Mouse (Mus musculus) heart, adult 2 months (tissue): ENCODE results near the gene Tecta. TPM values are rescaled to one million over a fixed set of nuclear protein-coding genes. Genes with fewer than 3 reads are reported as not detected.

Source experiments
- DNase-seq, 2 experiments: peaks; one replicate each; pipeline ENCODE4 v3.0.0; 2021
- H3K27ac ChIP-seq: fragments of 200-600 bp; 2 replicates; pipeline ENCODE4 v1.8.1; 2022
- H3K27me3 ChIP-seq: fragments of 200-500 bp; 2 replicates; pipeline ENCODE4 v1.6.1; 2012; ENCODE audit warnings: mild to moderate bottlenecking, low read length, inconsistent platforms, mixed read lengths; ENCODE audit not compliant: control insufficient read depth, insufficient read depth
- H3K36me3 ChIP-seq: fragments of 200-500 bp; 2 replicates; pipeline ENCODE4 v1.6.1; 2012; ENCODE audit warnings: low read length, inconsistent platforms; ENCODE audit not compliant: control insufficient read depth, insufficient read depth
- H3K4me1 ChIP-seq: fragments of 200-500 bp; 2 replicates; pipeline ENCODE4 v1.6.1; 2011; ENCODE audit warnings: low read length; ENCODE audit not compliant: control insufficient read depth, insufficient read depth
- H3K4me3 ChIP-seq: fragments of 200-600 bp; 2 replicates; pipeline ENCODE4 v1.8.1; 2022
- H3K79me2 ChIP-seq: fragments of 200-500 bp; replicated peaks from 2 replicates; pipeline ENCODE4 v1.6.1; 2012; ENCODE audit warnings: mild to moderate bottlenecking, inconsistent platforms, low read length, moderate library complexity, mixed read lengths; ENCODE audit not compliant: control insufficient read depth, insufficient read depth
- H3K9ac ChIP-seq: fragments of 200-500 bp; 2 replicates; pipeline ENCODE4 v1.6.1; 2012; ENCODE audit warnings: low read depth, mild to moderate bottlenecking, control low read depth, inconsistent platforms, low read length, mixed read lengths
- CTCF ChIP-seq: fragments of 200-600 bp; IDR thresholded peaks from 2 replicates; pipeline ENCODE4 v1.8.1; 2022; ENCODE audit warnings: antibody characterized with exemption, mild to moderate bottlenecking, moderate library complexity
- EP300 ChIP-seq: fragments of 200-500 bp; IDR thresholded peaks from 2 replicates; pipeline ENCODE4 v1.6.1; 2011; ENCODE audit warnings: low read depth, low read length, control low read depth; ENCODE audit not compliant: insufficient read depth
- POLR2A ChIP-seq: fragments of 200-500 bp; IDR thresholded peaks from 2 replicates; pipeline ENCODE4 v1.6.1; 2011; ENCODE audit warnings: mild to moderate bottlenecking, low read depth, low read length, control low read depth; ENCODE audit not compliant: insufficient read depth
- WGBS: fragments of 180-500 bp; shearing (Covaris S2); methylation state at CpG from one replicate; pipeline ENCODE4 v1.1.7; 2018; 5-methylcytosine and 5-hydroxymethylcytosine counted together
- intact Hi-C: fragments of 180-260 bp; cut with DNase I; formaldehyde crosslinking; loops from one replicate; pipeline ENCODE4 v1.15.1; 2025
- polyA plus RNA-seq: library from polyadenylated mRNA; depleted of rRNA; stranded (reverse); fragments of >200 nt; gene quantifications from 2 replicates; pipeline ENCODE4 v1.2.3, GENCODE M21; 2012
- total RNA-seq, 2 experiments: library from RNA; stranded (reverse); gene quantifications; 2 replicates each; pipeline ENCODE4 v1.2.3; 2021

Gene Tecta
- total and polyA plus RNA-seq, 3 experiments = 0.02 to 0.05 (median 0.02) TPM

GRCm38 (mm10) chr9:42357585-42357984 lies 42.1 kb downstream of the Tecta start:
- Histone ChIP-seq H3K36me3 (no peaks in the 10 kb centered on the region), H3K79me2 (no peaks in the 10 kb centered on the region), H3K4me1 (no peaks in the 10 kb centered on the region), H3K27ac (no peak overlapping the region), H3K27me3 (no peaks in the 10 kb centered on the region), H3K4me3 (no peak overlapping the region), H3K9ac (no peak overlapping the region)
- no peak for DNase-seq
- WGBS = 91% methylated on average over 4 of the region's 4 CpGs
- intact Hi-C loops = no loop called here
- no peak for TF ChIP-seq CTCF
- no peak for TF ChIP-seq POLR2A
- TF ChIP-seq EP300 = no peak

GRCm38 (mm10) chr9:42354871-42355270 lies 44.9 kb downstream of the Tecta start:
- no peaks in the 10 kb centered on the region for H3K79me2 ChIP-seq
- DNase-seq = no peak
- no peak for TF ChIP-seq POLR2A
- no peak for TF ChIP-seq CTCF
- no peak for TF ChIP-seq EP300
- no peaks in the 10 kb centered on the region for H3K36me3 ChIP-seq
- no peak overlapping the region for H3K9ac ChIP-seq
- no peaks in the 10 kb centered on the region for H3K27me3 ChIP-seq
- intact Hi-C loops = no loop called here
- H3K4me1 ChIP-seq = no peaks in the 10 kb centered on the region
- no peak overlapping the region for H3K4me3 ChIP-seq
- WGBS = 88% methylated on average over 1 of the region's 1 CpGs
- no peak overlapping the region for H3K27ac ChIP-seq

- no peak overlapping the region for H3K9ac ChIP-seq
- no peaks in the 10 kb centered on the region for H3K4me1 ChIP-seq
- no peaks in the 10 kb centered on the region for H3K36me3 ChIP-seq
- intact Hi-C loops = no loop called here
- no peaks in the 10 kb centered on the region for H3K79me2 ChIP-seq
- TF ChIP-seq EP300 = no peak
- no peak for TF ChIP-seq CTCF
- no peak for TF ChIP-seq POLR2A
- H3K27ac ChIP-seq = no peak overlapping the region
- WGBS = 44% methylated on average over 7 of the region's 7 CpGs
- no peak overlapping the region for H3K4me3 ChIP-seq
- H3K27me3 ChIP-seq = no peaks in the 10 kb centered on the region
- no peak for DNase-seq
These were observed 49.9 kb downstream of the Tecta start for GRCm38 (mm10) chr9:42349791-42350190.

- Histone ChIP-seq H3K27ac (no peak overlapping the region), H3K36me3 (no peaks in the 10 kb centered on the region), H3K4me3 (no peak overlapping the region), H3K4me1 (no peaks in the 10 kb centered on the region), H3K79me2 (no peaks in the 10 kb centered on the region), H3K9ac (no peak overlapping the region), H3K27me3 (no peaks in the 10 kb centered on the region)
- TF ChIP-seq CTCF = no peak
- no peak for TF ChIP-seq EP300
- no peak for TF ChIP-seq POLR2A
- intact Hi-C loops = no loop called here
- DNase-seq = no peak
These were observed 53.4 kb downstream of the Tecta start for GRCm38 (mm10) chr9:42346297-42346696.

- H3K27me3 ChIP-seq = no peaks in the 10 kb centered on the region
- no peaks in the 10 kb centered on the region; the same call in 1 of the 2 replicates for H3K4me1 ChIP-seq
- H3K4me3 ChIP-seq = no peak overlapping the region
- H3K27ac ChIP-seq = no peak overlapping the region
- H3K79me2 ChIP-seq = no peaks in the 10 kb centered on the region
- no peak overlapping the region for H3K9ac ChIP-seq
- intact Hi-C loops = no loop called here
- no peak for TF ChIP-seq EP300
- H3K36me3 ChIP-seq = no peaks in the 10 kb centered on the region
- no peak for DNase-seq
- WGBS = 45% methylated on average over 4 of the region's 4 CpGs
These were observed 60.6 kb downstream of the Tecta start for GRCm38 (mm10) chr9:42339151-42339550.

GRCm38 (mm10) chr9:42337026-42337425 lies 62.7 kb downstream of the Tecta start:
- Histone ChIP-seq H3K27me3 (no peaks in the 10 kb centered on the region), H3K79me2 (no peaks in the 10 kb centered on the region), H3K4me1 (no peaks in the 10 kb centered on the region; the same call in 1 of the 2 replicates), H3K36me3 (no peaks in the 10 kb centered on the region), H3K4me3 (no peak overlapping the region), H3K9ac (no peak overlapping the region), H3K27ac (no peak overlapping the region)
- DNase-seq = no peak
- TF ChIP-seq EP300 (no peak), CTCF (no peak), POLR2A (no peak)
- 73% methylated on average over 13 of the region's 13 CpGs for WGBS
- intact Hi-C loops = no loop called here
